Mouse (Mus musculus): ENCODE measurements around the gene Foxp1. TPM values are rescaled to one million over a fixed set of nuclear protein-coding genes. Genes with fewer than 3 reads are reported as not detected.

Foxp1 gene
- polyA plus RNA-seq, 1 experiment from 2014 or later = 36.4 TPM

GRCm38 (mm10) chr6:99475040-99475439, 47.5 kb downstream of the Foxp1 start:
- Histone ChIP-seq H3K27ac (ENCODE audit: low read length) (no peak overlapping the region), H3K4me2 (replicated peaks; ENCODE audit: low read depth, low read length) (no peak overlapping the region), H3K4me1 (ENCODE audit: insufficient read depth, low read length) (peaks cover 17% of the 10 kb centered on the region), H3K4me3 (ENCODE audit: low read length) (no peak overlapping the region), H3K27me3 (ENCODE audit: insufficient read depth, low read length) (no peaks in the 10 kb centered on the region), H3K9me3 (ENCODE audit: low read length) (no peaks in the 10 kb centered on the region), H3K9ac (replicated peaks; ENCODE audit: low read length) (no peak overlapping the region), H3K36me3 (ENCODE audit: insufficient read depth, low read length) (no peaks in the 10 kb centered on the region; the same call in 1 of the 2 replicates)
- no peak for ATAC-seq (ENCODE audit: low FRiP score, low TSS enrichment)
- WGBS = 78% methylated on average over 9 of the region's 9 CpGs

- no peaks in the 10 kb centered on the region for H3K27me3 ChIP-seq (ENCODE audit: insufficient read depth, low read length)
- no peak for ATAC-seq (ENCODE audit: low FRiP score, low TSS enrichment)
- no peak overlapping the region for H3K4me3 ChIP-seq (ENCODE audit: low read length)
- H3K27ac ChIP-seq (ENCODE audit: low read length) = 0 out of 2 replicates have a peak overlapping the region, but pooled peaks have one; percentile 20
- H3K36me3 ChIP-seq (ENCODE audit: insufficient read depth, low read length) = no peaks in the 10 kb centered on the region; the same call in 1 of the 2 replicates
- H3K9ac ChIP-seq (replicated peaks; ENCODE audit: low read length) = no peak overlapping the region
- H3K4me1 ChIP-seq (ENCODE audit: insufficient read depth, low read length) = peaks cover 43% of the 10 kb centered on the region
- H3K9me3 ChIP-seq (ENCODE audit: low read length) = no peaks in the 10 kb centered on the region
- H3K4me2 ChIP-seq (replicated peaks; ENCODE audit: low read depth, low read length) = no peak overlapping the region
- 49% methylated on average over 5 of the region's 5 CpGs for WGBS
Measured at GRCm38 (mm10) chr6:99470906-99471305, 51.6 kb downstream of the Foxp1 start.

- Histone ChIP-seq H3K4me1 (ENCODE audit: insufficient read depth, low read length) (peaks cover 47% of the 10 kb centered on the region), H3K4me2 (replicated peaks; ENCODE audit: low read depth, low read length) (no peak overlapping the region), H3K9me3 (ENCODE audit: low read length) (no peaks in the 10 kb centered on the region), H3K9ac (replicated peaks; ENCODE audit: low read length) (no peak overlapping the region), H3K27me3 (ENCODE audit: insufficient read depth, low read length) (no peaks in the 10 kb centered on the region), H3K27ac (ENCODE audit: low read length) (no peak overlapping the region), H3K36me3 (ENCODE audit: insufficient read depth, low read length) (no peaks in the 10 kb centered on the region; the same call in 1 of the 2 replicates), H3K4me3 (ENCODE audit: low read length) (no peak overlapping the region)
- WGBS = 32% methylated on average over 12 of the region's 12 CpGs
- peak; percentile 23; the same call in 1 of the 2 replicates for ATAC-seq (ENCODE audit: low FRiP score, low TSS enrichment)
Measured at GRCm38 (mm10) chr6:99469134-99469834, 53.2 kb downstream of the Foxp1 start.

- Histone ChIP-seq H3K9me3 (ENCODE audit: low read length) (no peaks in the 10 kb centered on the region), H3K27me3 (ENCODE audit: insufficient read depth, low read length) (no peaks in the 10 kb centered on the region), H3K36me3 (ENCODE audit: insufficient read depth, low read length) (no peaks in the 10 kb centered on the region), H3K4me2 (replicated peaks; ENCODE audit: low read depth, low read length) (no peak overlapping the region), H3K27ac (ENCODE audit: low read length) (no peak overlapping the region), H3K4me3 (ENCODE audit: low read length) (no peak overlapping the region), H3K4me1 (ENCODE audit: insufficient read depth, low read length) (peaks cover 47% of the 10 kb centered on the region), H3K9ac (replicated peaks; ENCODE audit: low read length) (no peak overlapping the region)
- WGBS = 48% methylated on average over 3 of the region's 3 CpGs
- ATAC-seq (ENCODE audit: low FRiP score, low TSS enrichment) = no peak
Measured at GRCm38 (mm10) chr6:99467831-99468230, 54.7 kb downstream of the Foxp1 start.

GRCm38 (mm10) chr6:99467109-99467508, 55.4 kb downstream of the Foxp1 start:
- no peaks in the 10 kb centered on the region for H3K36me3 ChIP-seq (ENCODE audit: insufficient read depth, low read length)
- H3K27me3 ChIP-seq (ENCODE audit: insufficient read depth, low read length) = no peaks in the 10 kb centered on the region
- WGBS = 13% methylated on average over 8 of the region's 8 CpGs
- no peak for ATAC-seq (ENCODE audit: low FRiP score, low TSS enrichment)
- H3K9ac ChIP-seq (replicated peaks; ENCODE audit: low read length) = no peak overlapping the region
- H3K4me1 ChIP-seq (ENCODE audit: insufficient read depth, low read length) = peaks cover 47% of the 10 kb centered on the region
- H3K4me3 ChIP-seq (ENCODE audit: low read length) = no peak overlapping the region
- H3K4me2 ChIP-seq (replicated peaks; ENCODE audit: low read depth, low read length) = no peak overlapping the region
- no peaks in the 10 kb centered on the region for H3K9me3 ChIP-seq (ENCODE audit: low read length)
- H3K27ac ChIP-seq (ENCODE audit: low read length) = no peak overlapping the region

GRCm38 (mm10) chr6:99466354-99466753, 56.2 kb downstream of the Foxp1 start:
- H3K4me2 ChIP-seq (replicated peaks; ENCODE audit: low read depth, low read length) = no peak overlapping the region
- H3K9me3 ChIP-seq (ENCODE audit: low read length) = no peaks in the 10 kb centered on the region
- no peak overlapping the region for H3K4me3 ChIP-seq (ENCODE audit: low read length)
- no peak overlapping the region for H3K27ac ChIP-seq (ENCODE audit: low read length)
- no peak overlapping the region for H3K9ac ChIP-seq (replicated peaks; ENCODE audit: low read length)
- WGBS = 66% methylated on average over 8 of the region's 8 CpGs
- no peak for ATAC-seq (ENCODE audit: low FRiP score, low TSS enrichment)
- H3K4me1 ChIP-seq (ENCODE audit: insufficient read depth, low read length) = peaks cover 47% of the 10 kb centered on the region
- no peaks in the 10 kb centered on the region for H3K27me3 ChIP-seq (ENCODE audit: insufficient read depth, low read length)
- H3K36me3 ChIP-seq (ENCODE audit: insufficient read depth, low read length) = no peaks in the 10 kb centered on the region

- Histone ChIP-seq H3K27me3 (ENCODE audit: insufficient read depth, low read length) (no peaks in the 10 kb centered on the region), H3K36me3 (ENCODE audit: insufficient read depth, low read length) (no peaks in the 10 kb centered on the region), H3K4me3 (ENCODE audit: low read length) (no peak overlapping the region), H3K9me3 (ENCODE audit: low read length) (no peaks in the 10 kb centered on the region), H3K27ac (ENCODE audit: low read length) (no peak overlapping the region), H3K4me2 (replicated peaks; ENCODE audit: low read depth, low read length) (no peak overlapping the region), H3K9ac (replicated peaks; ENCODE audit: low read length) (no peak overlapping the region), H3K4me1 (ENCODE audit: insufficient read depth, low read length) (peaks cover 29% of the 10 kb centered on the region)
- no peak for ATAC-seq (ENCODE audit: low FRiP score, low TSS enrichment)
- WGBS = 92% methylated on average over 4 of the region's 4 CpGs
Measured at GRCm38 (mm10) chr6:99464449-99464848, 58.1 kb downstream of the Foxp1 start.

GRCm38 (mm10) chr6:99463906-99464305, 58.6 kb downstream of the Foxp1 start:
- Histone ChIP-seq H3K4me2 (replicated peaks; ENCODE audit: low read depth, low read length) (no peak overlapping the region), H3K27ac (ENCODE audit: low read length) (no peak overlapping the region), H3K4me3 (ENCODE audit: low read length) (no peak overlapping the region), H3K4me1 (ENCODE audit: insufficient read depth, low read length) (peaks cover 23% of the 10 kb centered on the region), H3K9ac (replicated peaks; ENCODE audit: low read length) (no peak overlapping the region), H3K9me3 (ENCODE audit: low read length) (no peaks in the 10 kb centered on the region), H3K27me3 (ENCODE audit: insufficient read depth, low read length) (no peaks in the 10 kb centered on the region), H3K36me3 (ENCODE audit: insufficient read depth, low read length) (no peaks in the 10 kb centered on the region)
- ATAC-seq (ENCODE audit: low FRiP score, low TSS enrichment) = no peak
- WGBS = 88% methylated on average over 7 of the region's 7 CpGs

- H3K9ac ChIP-seq (replicated peaks; ENCODE audit: low read length) = no peak overlapping the region
- no peak overlapping the region for H3K4me3 ChIP-seq (ENCODE audit: low read length)
- no peaks in the 10 kb centered on the region for H3K4me1 ChIP-seq (ENCODE audit: insufficient read depth, low read length)
- 84% methylated on average over 4 of the region's 4 CpGs for WGBS
- H3K9me3 ChIP-seq (ENCODE audit: low read length) = no peaks in the 10 kb centered on the region
- H3K4me2 ChIP-seq (replicated peaks; ENCODE audit: low read depth, low read length) = no peak overlapping the region
- H3K27ac ChIP-seq (ENCODE audit: low read length) = no peak overlapping the region
- no peak for ATAC-seq (ENCODE audit: low FRiP score, low TSS enrichment)
- H3K36me3 ChIP-seq (ENCODE audit: insufficient read depth, low read length) = peaks cover 3% of the 10 kb centered on the region; the same call in 1 of the 2 replicates
- H3K27me3 ChIP-seq (ENCODE audit: insufficient read depth, low read length) = no peaks in the 10 kb centered on the region
Measured at GRCm38 (mm10) chr6:99458775-99459174, 63.7 kb downstream of the Foxp1 start.

GRCm38 (mm10) chr6:99453763-99454520, 68.6 kb downstream of the Foxp1 start:
- H3K9ac ChIP-seq (replicated peaks; ENCODE audit: low read length) = no peak overlapping the region
- no peak overlapping the region for H3K4me3 ChIP-seq (ENCODE audit: low read length)
- ATAC-seq (ENCODE audit: low FRiP score, low TSS enrichment) = no peak
- peaks cover 22% of the 10 kb centered on the region; the same call in 1 of the 2 replicates for H3K4me1 ChIP-seq (ENCODE audit: insufficient read depth, low read length)
- no peaks in the 10 kb centered on the region for H3K27me3 ChIP-seq (ENCODE audit: insufficient read depth, low read length)
- no peak overlapping the region for H3K27ac ChIP-seq (ENCODE audit: low read length)
- 93% methylated on average over 7 of the region's 7 CpGs for WGBS
- H3K9me3 ChIP-seq (ENCODE audit: low read length) = no peaks in the 10 kb centered on the region
- H3K36me3 ChIP-seq (ENCODE audit: insufficient read depth, low read length) = peaks cover 3% of the 10 kb centered on the region; the same call in 1 of the 2 replicates
- H3K4me2 ChIP-seq (replicated peaks; ENCODE audit: low read depth, low read length) = no peak overlapping the region

All from kidney, embryonic 16.5 days (tissue).